Mouse (Mus musculus) A20 (cell line): ENCODE results near the gene Ccnh.
"Not testable (repeated sequence)": the region's sequence is repeated elsewhere in the genome, so short reads cannot be mapped to it uniquely, and the experiment has no call there.

ENCODE experiments used
- DNase-seq: peaks from one replicate; pipeline ENCODE4 v3.0.0-alpha.2; 2011; ENCODE audit warnings: low read depth, low spot score

Ccnh gene

GRCm38 (mm10) chr13:85188903-85189643 is at the start of gene Ccnh:
TSS of gene Ccnh (plus strand) at chr13:85189408.
- DNase-seq, result peak; percentile 94

DNA sequence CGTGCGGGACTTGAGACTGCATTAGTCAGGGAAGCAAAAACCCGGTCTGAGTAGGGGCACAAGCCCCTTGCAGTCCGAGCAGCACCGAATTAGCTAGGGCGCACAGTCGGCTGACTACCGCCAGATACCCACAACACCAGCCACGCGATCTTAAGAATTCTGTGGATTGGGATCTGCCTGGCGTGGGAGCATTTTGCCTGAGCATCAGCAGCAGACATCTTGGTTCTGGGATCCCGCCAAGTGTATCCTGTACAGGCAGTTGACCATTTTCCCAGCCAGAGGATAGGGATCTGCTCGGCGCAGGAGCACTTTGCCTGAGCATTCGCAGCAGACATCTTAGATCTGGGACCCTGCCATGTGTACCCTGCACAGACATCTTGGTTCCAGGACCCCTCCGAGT is 45.8 kb upstream of the Ccnh start:
- not testable (repeated sequence) for DNase-seq

DNA sequence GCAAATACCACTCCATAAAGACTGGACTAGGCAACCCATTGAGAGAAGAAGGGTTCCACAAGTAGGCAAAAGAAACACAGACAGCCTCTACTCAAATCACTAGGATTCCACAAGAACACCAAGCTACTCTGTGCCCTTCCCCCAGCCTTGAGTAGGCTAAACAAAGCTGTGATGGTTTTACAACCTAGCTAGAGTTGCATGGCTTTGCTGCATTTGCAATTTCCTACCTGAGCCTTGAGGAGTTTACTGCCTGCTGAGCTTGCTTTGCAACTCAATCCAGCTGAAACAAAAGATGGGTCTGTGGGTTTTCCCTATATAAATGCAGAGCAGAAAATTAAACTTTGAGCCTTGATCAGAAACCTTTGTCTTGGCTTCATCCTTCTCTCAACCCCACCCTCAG is 42.7 kb upstream of the Ccnh start:
- DNase-seq, result no peak

GRCm38 (mm10) chr13:85154746-85155145 is 34.5 kb upstream of the Ccnh start:
- DNase-seq, result no peak

GRCm38 (mm10) chr13:85159971-85160370 is 29.2 kb upstream of the Ccnh start:
- no peak for DNase-seq

- peak; percentile 56 for DNase-seq
Observed at GRCm38 (mm10) chr13:85164512-85165124, 24.6 kb upstream of the Ccnh start.

DNA sequence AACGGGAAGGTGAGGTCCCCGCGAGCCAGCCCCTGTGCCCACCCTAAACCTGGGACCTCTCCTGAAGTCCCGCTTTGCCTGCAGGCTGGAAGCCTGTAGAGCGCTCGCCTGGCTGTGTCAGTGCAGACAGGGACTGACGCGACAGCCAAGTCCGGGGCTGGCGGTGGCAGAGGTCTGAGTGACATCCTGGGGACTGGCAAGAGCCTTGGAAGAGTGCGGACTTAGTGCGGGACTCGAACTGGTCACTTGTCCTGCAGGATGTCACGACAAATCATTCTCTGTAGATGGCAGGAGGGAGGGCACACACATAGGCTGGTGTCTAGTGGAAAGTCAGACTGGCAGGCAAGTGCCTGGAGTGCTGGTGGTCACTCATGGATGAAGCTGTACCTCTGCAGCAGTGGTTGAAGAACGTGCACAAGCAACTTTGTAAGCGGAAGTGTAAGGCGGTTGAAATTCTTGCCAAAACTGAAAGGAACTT is 475 bp downstream of the Ccnh start:
- DNase-seq, result peak; percentile 87

- no peak for DNase-seq
Observed at GRCm38 (mm10) chr13:85191253-85191652, 2.0 kb downstream of the Ccnh start.

DNA sequence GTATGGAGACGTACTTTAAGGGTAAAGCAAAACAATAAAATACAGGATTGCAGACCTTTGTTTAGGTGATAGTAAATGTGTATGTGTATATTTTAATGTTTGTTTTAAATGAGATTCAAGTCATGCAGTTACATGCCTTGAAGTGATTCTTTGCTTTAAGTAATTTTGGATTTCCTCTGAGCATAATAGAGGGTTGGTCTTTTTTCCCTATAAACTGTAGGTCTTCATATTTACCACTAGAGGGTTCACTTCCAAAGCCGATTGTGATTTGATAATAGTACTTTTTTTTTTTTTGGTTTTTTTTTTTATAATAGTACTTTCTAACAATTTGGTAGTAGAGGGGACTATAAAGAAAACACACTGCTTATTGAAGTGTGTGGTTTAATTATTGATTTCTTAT is 18.3 kb downstream of the Ccnh start:
- DNase-seq, result peak; percentile 19

DNA sequence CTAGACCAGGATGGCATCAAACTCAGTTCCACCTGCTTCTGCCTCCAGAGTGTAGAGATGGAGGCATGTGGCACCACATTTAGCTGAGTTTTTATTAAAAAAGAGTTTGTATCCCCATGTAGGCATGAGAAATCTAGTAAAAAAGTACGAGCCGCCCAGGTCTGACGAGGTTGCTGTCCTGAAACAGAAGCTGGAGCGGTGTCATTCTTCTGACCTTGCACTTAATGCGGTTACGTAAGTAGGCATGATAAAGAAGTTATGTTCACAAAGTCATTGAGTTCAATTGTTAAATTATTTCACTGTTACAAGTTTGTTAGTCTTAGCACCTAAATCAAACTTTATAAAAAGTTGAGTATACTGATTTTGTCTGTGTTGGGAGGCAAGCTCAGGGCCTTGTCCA is 19.4 kb downstream of the Ccnh start:
- no peak for DNase-seq

DNA sequence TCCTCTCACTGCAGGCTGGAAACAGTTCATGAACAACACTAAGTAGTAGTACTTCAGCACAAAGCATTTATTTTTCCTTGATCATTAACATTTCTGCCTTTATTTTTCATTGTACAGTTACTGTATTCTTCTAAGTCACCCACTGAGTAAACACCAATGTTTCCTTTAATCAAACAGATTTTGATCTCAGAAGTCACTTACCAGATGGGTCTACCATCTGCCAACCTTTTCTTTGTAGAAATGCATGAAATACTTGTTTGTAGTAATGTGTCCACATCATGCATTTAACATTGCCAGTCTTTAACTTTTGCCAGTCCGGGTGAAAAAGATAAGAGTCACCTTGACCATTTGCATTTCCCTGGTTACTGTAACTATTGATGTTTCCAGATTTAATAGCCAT is 21.1 kb downstream of the Ccnh start:
- no peak for DNase-seq

- no peak for DNase-seq
Observed at GRCm38 (mm10) chr13:85218656-85219055, 29.4 kb downstream of the Ccnh start.

- no peak for DNase-seq
Observed at GRCm38 (mm10) chr13:85238760-85239159, 49.6 kb downstream of the Ccnh start.
